Mouse (Mus musculus): ENCODE measurements around the gene Zfhx3.

- TF ChIP-seq CTCF (IDR thresholded peaks at IDR 0.05; ENCODE audit: low read depth, low read length) (no peak), POLR2A (IDR thresholded peaks at IDR 0.05; ENCODE audit: extremely low read depth, insufficient read depth, low read length) (no peak)
These were observed 895.3 kb downstream of the Zfhx3 start for GRCm38 (mm10) chr8:108837788-108838187.
